Mouse (Mus musculus) CH12.LX (cell line): Measurements from ENCODE around the gene Cx3cr1. TPM values are rescaled to one million over a fixed set of nuclear protein-coding genes. Genes with fewer than 3 reads are reported as not detected.

Experiments used
- DNase-seq: peaks from one replicate; pipeline ENCODE4 v3.0.0-alpha.2; 2013; ENCODE audit errors: extremely low read depth
- H3K27ac ChIP-seq: 2 replicates; pipeline ENCODE4 v1.5.1; 2012; ENCODE audit warnings: low read depth, mild to moderate bottlenecking, control low read depth, moderate library complexity; ENCODE audit not compliant: insufficient read depth
- H3K27me3 ChIP-seq: replicated peaks from 2 replicates; pipeline ENCODE3; 2012; ENCODE audit warnings: inconsistent platforms
- H3K36me3 ChIP-seq, 2 experiments: replicated peaks in 1 of 2; 2 replicates each; pipeline versions ENCODE3 to v1.6.1; 2012; ENCODE audit warnings: inconsistent platforms in 1 of 2, low read length in 1 of 2, mild to moderate bottlenecking in 1 of 2, mixed read lengths in 1 of 2, moderate library complexity in 1 of 2; ENCODE audit not compliant: control insufficient read depth in 1 of 2, insufficient read depth in 1 of 2
- H3K4me1 ChIP-seq, 2 experiments: 2 replicates each; pipeline ENCODE4 v1.6.1; 2012; ENCODE audit warnings: inconsistent platforms in 1 of 2, moderate library complexity in 1 of 2; ENCODE audit not compliant: insufficient read depth in 2 of 2, control insufficient read depth in 1 of 2
- H3K4me2 ChIP-seq: 2 replicates; pipeline ENCODE4 v1.6.1; 2012; ENCODE audit warnings: low read depth, mild to moderate bottlenecking, control low read depth; ENCODE audit not compliant: poor library complexity, insufficient read depth, severe bottlenecking
- H3K4me3 ChIP-seq, 3 experiments: fragments of 150-350 bp in 1 of 3; sonication (generic) in 1 of 3; replicated peaks in 1 of 3; 2 replicates each; pipeline versions ENCODE3 to v1.5.1; 2011 to 2012; ENCODE audit warnings: low read depth in 2 of 3, low read length in 2 of 3, mild to moderate bottlenecking in 2 of 3, moderate library complexity in 2 of 3, control low read depth in 1 of 3, improper control_type of control experiment in 1 of 3, inconsistent platforms in 1 of 3, mixed read lengths in 1 of 3; ENCODE audit not compliant: poor library complexity in 1 of 3
- H3K79me2 ChIP-seq: replicated peaks from 2 replicates; pipeline ENCODE4 v1.6.1; 2012; ENCODE audit warnings: mild to moderate bottlenecking, moderate library complexity; ENCODE audit not compliant: control insufficient read depth, poor library complexity, insufficient read depth, severe bottlenecking; ENCODE audit errors: extremely low read depth
- H3K9ac ChIP-seq: 2 replicates; pipeline ENCODE4 v1.6.1; 2012; ENCODE audit warnings: low read depth, mild to moderate bottlenecking, control low read depth, moderate library complexity; ENCODE audit not compliant: insufficient read depth
- H3K9me3 ChIP-seq: replicated peaks from 2 replicates; pipeline ENCODE3; 2012; ENCODE audit warnings: low read length, inconsistent platforms, mixed read lengths
- BHLHE40 ChIP-seq: IDR thresholded peaks from 2 replicates; pipeline ENCODE4 v1.6.1; 2011; ENCODE audit warnings: mild to moderate bottlenecking, low read depth, low read length, improper control_type of control experiment
- CHD1 ChIP-seq: IDR thresholded peaks from 2 replicates; pipeline ENCODE4 v1.6.1; 2012; ENCODE audit warnings: low read depth, low read length, improper control_type of control experiment, inconsistent platforms
- CHD2 ChIP-seq: IDR thresholded peaks from 2 replicates; pipeline ENCODE4 v1.6.1; 2011; ENCODE audit warnings: low read length, improper control_type of control experiment
- CTCF ChIP-seq, 2 experiments: IDR thresholded peaks in 1 of 2; conservative IDR thresholded peaks in 1 of 2; 2 replicates each; pipeline ENCODE4 v1.5.1; 2011 to 2012; ENCODE audit warnings: low read depth in 2 of 2, low read length in 2 of 2, improper control_type of control experiment in 1 of 2, inconsistent platforms in 1 of 2, mild to moderate bottlenecking in 1 of 2, moderate library complexity in 1 of 2
- ELF1 ChIP-seq: IDR thresholded peaks from 2 replicates; pipeline ENCODE4 v1.6.1; 2014; ENCODE audit warnings: low read depth, mild to moderate bottlenecking, inconsistent platforms, low read length, improper control_type of control experiment
- EP300 ChIP-seq: IDR thresholded peaks from 2 replicates; pipeline ENCODE4 v1.6.1; 2011; ENCODE audit warnings: low read length, improper control_type of control experiment
- GABPA ChIP-seq: IDR thresholded peaks from 2 replicates; pipeline ENCODE4 v1.6.1; 2012; ENCODE audit warnings: low read depth, low read length, improper control_type of control experiment, inconsistent platforms; ENCODE audit not compliant: insufficient replicate concordance
- HCFC1 ChIP-seq: IDR thresholded peaks from 2 replicates; pipeline ENCODE4 v1.6.1; 2012; ENCODE audit warnings: low read depth, mild to moderate bottlenecking, inconsistent platforms, low read length, improper control_type of control experiment
- IRF4 ChIP-seq: IDR thresholded peaks from 2 replicates; pipeline ENCODE4 v1.6.1; 2014; ENCODE audit warnings: low read depth, mild to moderate bottlenecking, inconsistent platforms, low read length, improper control_type of control experiment
- MAFK ChIP-seq: IDR thresholded peaks from 2 replicates; pipeline ENCODE4 v1.6.1; 2011; ENCODE audit warnings: low read length, improper control_type of control experiment; ENCODE audit not compliant: insufficient replicate concordance
- MAX ChIP-seq: IDR thresholded peaks from 2 replicates; pipeline ENCODE4 v1.6.1; 2011; ENCODE audit warnings: low read length, improper control_type of control experiment
- MAZ ChIP-seq: IDR thresholded peaks from 2 replicates; pipeline ENCODE4 v1.6.1; 2012; ENCODE audit warnings: low read depth, mild to moderate bottlenecking, inconsistent platforms, low read length, improper control_type of control experiment, moderate library complexity
- MEF2A ChIP-seq: IDR thresholded peaks from 2 replicates; pipeline ENCODE4 v1.6.1; 2014; ENCODE audit warnings: low read depth, mild to moderate bottlenecking, inconsistent platforms, low read length, improper control_type of control experiment, borderline replicate concordance
- MXI1 ChIP-seq: IDR thresholded peaks from 2 replicates; pipeline ENCODE4 v1.6.1; 2011; ENCODE audit warnings: mild to moderate bottlenecking, low read depth, low read length, improper control_type of control experiment
- MYC ChIP-seq: IDR thresholded peaks from 2 replicates; pipeline ENCODE4 v1.6.1; 2011; ENCODE audit warnings: low read depth, mild to moderate bottlenecking, improper control_type of control experiment, low read length
- NELFE ChIP-seq: IDR thresholded peaks from 2 replicates; pipeline ENCODE4 v1.6.1; 2011; ENCODE audit warnings: low read depth, low read length, improper control_type of control experiment
- NRF1 ChIP-seq: IDR thresholded peaks from 2 replicates; pipeline ENCODE4 v1.6.1; 2014; ENCODE audit warnings: low read depth, mild to moderate bottlenecking, inconsistent platforms, low read length, improper control_type of control experiment, moderate library complexity
- PAX5 ChIP-seq: IDR thresholded peaks from 2 replicates; pipeline ENCODE4 v1.6.1; 2012; ENCODE audit warnings: low read length, inconsistent platforms, mixed read lengths
- POLR2A ChIP-seq: IDR thresholded peaks from 2 replicates; pipeline ENCODE4 v1.6.1; 2011; ENCODE audit warnings: low read depth, mild to moderate bottlenecking, improper control_type of control experiment, low read length
- POLR2AphosphoS2 ChIP-seq: IDR thresholded peaks from 2 replicates; pipeline ENCODE4 v1.6.1; 2011; ENCODE audit warnings: low read depth, low read length, improper control_type of control experiment
- RCOR1 ChIP-seq: conservative IDR thresholded peaks from 2 replicates; pipeline ENCODE4 v1.6.1; 2012; ENCODE audit warnings: low read depth, mild to moderate bottlenecking, inconsistent platforms, low read length, improper control_type of control experiment
- SIN3A ChIP-seq: IDR thresholded peaks from 2 replicates; pipeline ENCODE4 v1.6.1; 2012; ENCODE audit warnings: low read length, improper control_type of control experiment, inconsistent platforms
- SMC3 ChIP-seq: IDR thresholded peaks from 2 replicates; pipeline ENCODE4 v1.6.1; 2011; ENCODE audit warnings: low read depth, low read length, improper control_type of control experiment
- TBP ChIP-seq: conservative IDR thresholded peaks from 2 replicates; pipeline ENCODE4 v1.6.1; 2011; ENCODE audit warnings: low read depth, low read length, improper control_type of control experiment
- TCF12 ChIP-seq: IDR thresholded peaks from 2 replicates; pipeline ENCODE4 v1.6.1; 2014; ENCODE audit warnings: low read depth, mild to moderate bottlenecking, inconsistent platforms, low read length, improper control_type of control experiment
- UBTF ChIP-seq: IDR thresholded peaks from 2 replicates; pipeline ENCODE4 v1.6.1; 2012; ENCODE audit warnings: low read depth, mild to moderate bottlenecking, inconsistent platforms, low read length, improper control_type of control experiment, moderate library complexity
- USF1 ChIP-seq: IDR thresholded peaks from 2 replicates; pipeline ENCODE4 v1.6.1; 2014; ENCODE audit warnings: low read depth, mild to moderate bottlenecking, inconsistent platforms, low read length, improper control_type of control experiment
- USF2 ChIP-seq: conservative IDR thresholded peaks from 2 replicates; pipeline ENCODE4 v1.6.1; 2011; ENCODE audit warnings: low read depth, low read length, improper control_type of control experiment
- ZC3H11A ChIP-seq: IDR thresholded peaks from 2 replicates; pipeline ENCODE4 v1.6.1; 2012; ENCODE audit warnings: low read depth, mild to moderate bottlenecking, inconsistent platforms, low read length, improper control_type of control experiment
- ZKSCAN1 ChIP-seq: IDR thresholded peaks from 2 replicates; pipeline ENCODE4 v1.6.1; 2012; ENCODE audit warnings: low read depth, inconsistent platforms, low read length, improper control_type of control experiment, borderline replicate concordance
- dilution Hi-C: fragments of 300-500 bp; cut with MboI; formaldehyde crosslinking; loops from 2 replicates; pipeline ENCODE4 v1.14.3; 2020; ENCODE audit warnings: low sequenced_read_pairs; ENCODE audit not compliant: extremely low pct_unique_long_range_greater_than_20kb, extremely low pct_ligation_motif_present
- in situ Hi-C: fragments of 300-500 bp; cut with MboI; formaldehyde crosslinking; loops from 3 replicates; pipeline ENCODE4 v1.14.3; 2019; ENCODE audit warnings: low sequenced_read_pairs, low pct_ligation_motif_present, low pct_unique_long_range_greater_than_20kb, mixed read lengths
- polyA plus RNA-seq: library from polyadenylated mRNA; unstranded; fragments of >175 nt; gene quantifications from 2 replicates; pipeline ENCODE4 v1.2.1, GENCODE M21; 2012; ENCODE audit warnings: low read depth; ENCODE audit not compliant: insufficient read length
- total RNA-seq, 2 experiments: library from RNA; depleted of rRNA; stranded (reverse); fragments of 300-350 nt in 1 of 2; fragments of >200 nt in 1 of 2; gene quantifications; 2 replicates each; pipeline ENCODE4 v1.2.3; 2012 to 2014

Cx3cr1 gene
- total and polyA plus RNA-seq, 3 experiments = 0.06 TPM; not detected in 2

GRCm38 (mm10) chr9:120000761-120001160 is 68.9 kb downstream of the Cx3cr1 start:
- H3K36me3 ChIP-seq = no peaks in the 10 kb centered on the region
- dilution Hi-C loops (no loop called here), in situ Hi-C loops (no loop called here)
- H3K4me1 ChIP-seq = peaks cover 9 to 16% of the 10 kb centered on the region in 2 experiments; a peak in 2 of 4 replicates
- H3K4me2 ChIP-seq = no peak overlapping the region
- H3K9ac ChIP-seq = no peak overlapping the region
- no peak overlapping the region for H3K27ac ChIP-seq
- no peak overlapping the region for H3K4me3 ChIP-seq
- H3K9me3 ChIP-seq = peaks cover 4% of the 10 kb centered on the region
- no peaks in the 10 kb centered on the region for H3K79me2 ChIP-seq
- TF ChIP-seq ELF1 (no peak), MXI1 (no peak), SMC3 (no peak), POLR2AphosphoS2 (no peak), ZC3H11A (no peak), USF1 (no peak), EP300 (no peak), TCF12 (no peak), CHD1 (no peak), ZKSCAN1 (no peak), MAZ (no peak), SIN3A (no peak), NRF1 (no peak), PAX5 (no peak), UBTF (no peak), MAFK (no peak), HCFC1 (no peak), MYC (no peak), MEF2A (no peak), MAX (no peak)
- H3K27me3 ChIP-seq = peaks cover 23% of the 10 kb centered on the region
- no peak for DNase-seq

GRCm38 (mm10) chr9:119999636-120000035 is 70.0 kb downstream of the Cx3cr1 start:
- dilution Hi-C loops (no loop called here), in situ Hi-C loops (no loop called here)
- no peaks in the 10 kb centered on the region for H3K79me2 ChIP-seq
- H3K4me3 ChIP-seq = no peak overlapping the region
- no peak for DNase-seq
- H3K9me3 ChIP-seq = peaks cover 4% of the 10 kb centered on the region
- H3K27me3 ChIP-seq = peaks cover 23% of the 10 kb centered on the region
- peaks cover 13 to 24% of the 10 kb centered on the region in 2 experiments for H3K4me1 ChIP-seq
- no peak overlapping the region for H3K27ac ChIP-seq
- TF ChIP-seq CHD2 = no peak
- TF ChIP-seq SMC3 = no peak
- no peak for TF ChIP-seq MAFK
- TF ChIP-seq CTCF (conservative IDR thresholded peaks at IDR 0.05 in 1 of 2, IDR thresholded peaks at IDR 0.05 in 1 of 2; ENCODE audit: low read depth in 2 of 2, low read length in 2 of 2) = no peak
- TF ChIP-seq TBP = no peak
- no peak for TF ChIP-seq RCOR1
- no peak for TF ChIP-seq BHLHE40
- TF ChIP-seq USF2 = no peak
- no peak for TF ChIP-seq MEF2A
- no peak for TF ChIP-seq MAX
- no peak for TF ChIP-seq ZKSCAN1
- TF ChIP-seq IRF4 = no peak
- TF ChIP-seq MYC = no peak
- TF ChIP-seq POLR2A = no peak
- TF ChIP-seq GABPA = no peak
- no peak for TF ChIP-seq NELFE
- no peak overlapping the region for H3K9ac ChIP-seq
- no peaks in the 10 kb centered on the region for H3K36me3 ChIP-seq
- no peak overlapping the region for H3K4me2 ChIP-seq
